Mouse (Mus musculus) myocyte (in vitro differentiated cells): ENCODE measurements around the gene Faap100. TPM values are rescaled to one million over a fixed set of nuclear protein-coding genes. Genes with fewer than 3 reads are reported as not detected.
A peak's percentile ranks its signal among the peaks of the same experiment; 100 is the strongest.

Experiments
- H3K27me3 ChIP-seq: one replicate; pipeline ENCODE4 v1.6.1; 2011; ENCODE audit not compliant: control insufficient read depth, insufficient read depth, insufficient read length
- H3K36me3 ChIP-seq: one replicate; pipeline ENCODE4 v1.6.1; 2011; ENCODE audit not compliant: control insufficient read depth, insufficient read depth
- H3K4me2 ChIP-seq: one replicate; pipeline ENCODE4 v1.6.1; 2011; ENCODE audit warnings: low read depth, control low read depth
- H3K4me3 ChIP-seq: one replicate; pipeline ENCODE4 v1.5.1; 2011; ENCODE audit warnings: mild to moderate bottlenecking, control low read depth, moderate library complexity
- H3K79me2 ChIP-seq: one replicate; pipeline ENCODE4 v1.6.1; 2011; ENCODE audit not compliant: control insufficient read depth, insufficient read depth
- H3ac ChIP-seq: one replicate; pipeline ENCODE4 v1.6.1; 2011; ENCODE audit not compliant: control insufficient read depth, insufficient read length
- CEBPB ChIP-seq: IDR thresholded peaks from 2 replicates; pipeline ENCODE4 v1.6.1; 2011; ENCODE audit warnings: mild to moderate bottlenecking, moderate library complexity; ENCODE audit not compliant: poor library complexity, insufficient read depth, severe bottlenecking
- E2F4 ChIP-seq: IDR thresholded peaks from one replicate; pipeline ENCODE4 v1.6.1; 2011; ENCODE audit warnings: mild to moderate bottlenecking, control low read depth, moderate library complexity; ENCODE audit not compliant: insufficient read depth
- MAX ChIP-seq: IDR thresholded peaks from one replicate; pipeline ENCODE4 v1.6.1; 2011; ENCODE audit warnings: low read depth, mild to moderate bottlenecking, control low read depth
- MYOD1 ChIP-seq, 3 experiments: IDR thresholded peaks; one replicate each; pipeline ENCODE4 v1.6.1; 2011; ENCODE audit warnings: control low read depth in 2 of 3, low read depth in 2 of 3, mild to moderate bottlenecking in 2 of 3, moderate library complexity in 1 of 3; ENCODE audit not compliant: insufficient read length in 2 of 3, control insufficient read depth in 1 of 3
- MYOG ChIP-seq, 3 experiments: IDR thresholded peaks; one replicate each; pipeline ENCODE4 v1.6.1; 2011; ENCODE audit warnings: control low read depth in 2 of 3, low read depth in 2 of 3, mild to moderate bottlenecking in 2 of 3; ENCODE audit not compliant: insufficient read length in 2 of 3, control insufficient read depth in 1 of 3, insufficient read depth in 1 of 3
- POLR2A ChIP-seq: IDR thresholded peaks from one replicate; pipeline ENCODE4 v1.6.1; 2011; ENCODE audit warnings: low read depth, mild to moderate bottlenecking, control low read depth, moderate library complexity; ENCODE audit not compliant: insufficient read length
- POLR2AphosphoS2 ChIP-seq: IDR thresholded peaks from one replicate; pipeline ENCODE4 v1.6.1; 2011; ENCODE audit warnings: low read depth, control low read depth; ENCODE audit not compliant: insufficient read length
- REST ChIP-seq: IDR thresholded peaks from one replicate; pipeline ENCODE4 v1.6.1; 2011; ENCODE audit warnings: mild to moderate bottlenecking, control low read depth, moderate library complexity; ENCODE audit not compliant: insufficient read depth, insufficient read length
- SRF ChIP-seq: IDR thresholded peaks from one replicate; pipeline ENCODE4 v1.6.1; 2011; ENCODE audit warnings: low read depth; ENCODE audit not compliant: control insufficient read depth, insufficient read length
- TCF12 ChIP-seq: IDR thresholded peaks from one replicate; pipeline ENCODE4 v1.6.1; 2011; ENCODE audit warnings: mild to moderate bottlenecking, control low read depth; ENCODE audit not compliant: poor library complexity, insufficient read depth, severe bottlenecking
- TCF3 ChIP-seq: IDR thresholded peaks from one replicate; pipeline ENCODE4 v1.6.1; 2011; ENCODE audit warnings: low read depth, control low read depth; ENCODE audit not compliant: insufficient read length
- USF1 ChIP-seq: IDR thresholded peaks from one replicate; pipeline ENCODE4 v1.6.1; 2011; ENCODE audit warnings: low read depth, mild to moderate bottlenecking, control low read depth, moderate library complexity
- polyA plus RNA-seq: library from polyadenylated mRNA; unstranded; fragments of >200 nt; fragmentation: generic; extraction: Trizol; gene quantifications from one replicate; pipeline ENCODE4 v1.2.1, GENCODE M21; 2012; ENCODE audit warnings: missing spikeins

Gene Faap100
- polyA plus RNA-seq, 1 experiment = 12.3 TPM

GRCm38 (mm10) chr11:120356319-120356840, 22.2 kb downstream of the Faap100 start:
- H3K4me3 ChIP-seq = no peak overlapping the region
- H3ac ChIP-seq = no peak overlapping the region
- TF ChIP-seq MYOD1 (IDR thresholded peaks at IDR 0.05; ENCODE audit: control insufficient read depth in 1 of 3, insufficient read length in 2 of 3, low read depth in 2 of 3) (no peak), CEBPB (no peak), POLR2AphosphoS2 (no peak), MAX (no peak), USF1 (no peak), TCF12 (no peak), SRF (no peak), REST (no peak), POLR2A (no peak), TCF3 (no peak), MYOG (IDR thresholded peaks at IDR 0.05; ENCODE audit: control insufficient read depth in 1 of 3, insufficient read depth in 1 of 3, insufficient read length in 2 of 3, low read depth in 2 of 3) (no peak), E2F4 (no peak)
- H3K4me2 ChIP-seq = no peak overlapping the region
- H3K27me3 ChIP-seq = no peaks in the 10 kb centered on the region
- H3K36me3 ChIP-seq = no peaks in the 10 kb centered on the region
- H3K79me2 ChIP-seq = no peaks in the 10 kb centered on the region

DNA sequence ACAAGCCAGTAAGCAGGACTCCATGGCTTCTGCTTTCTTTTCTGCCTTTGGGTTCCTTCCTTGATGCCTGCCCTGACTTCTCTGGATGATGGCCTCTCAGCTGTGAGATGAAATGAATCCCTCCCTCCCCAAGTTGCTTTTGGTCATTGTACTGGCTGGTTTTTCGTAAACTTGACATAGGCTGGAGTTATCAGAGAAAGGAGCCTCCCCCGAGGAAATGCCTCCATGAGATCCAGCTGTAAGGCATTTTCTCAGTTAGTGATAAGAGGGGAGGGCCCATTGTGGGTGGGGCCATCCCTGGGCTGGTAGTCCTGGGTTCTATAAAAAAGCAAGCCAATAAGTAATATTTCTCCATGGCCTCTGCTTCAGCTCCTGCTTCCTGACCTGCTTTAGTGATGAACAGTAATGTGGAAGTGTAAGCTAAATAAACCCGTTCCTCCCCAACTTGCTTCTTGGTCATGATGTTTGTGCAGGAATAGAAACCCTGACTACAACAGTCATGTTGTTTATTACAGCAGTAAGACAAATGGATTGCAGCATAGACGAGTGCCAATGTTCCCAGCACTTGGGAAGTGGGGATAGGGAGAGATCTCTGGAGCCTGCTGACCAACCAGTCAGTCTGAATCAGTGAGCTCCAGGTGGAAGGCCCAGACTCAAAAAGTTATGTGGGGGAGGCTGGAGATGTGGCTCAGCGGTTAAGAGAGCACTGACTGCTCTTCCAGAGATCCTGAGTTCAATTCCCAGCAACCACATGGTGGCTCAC, 23.1 kb downstream of the Faap100 start:
- Histone ChIP-seq H3K4me3 (no peak overlapping the region), H3K4me2 (no peak overlapping the region), H3ac (no peak overlapping the region), H3K36me3 (no peaks in the 10 kb centered on the region), H3K27me3 (no peaks in the 10 kb centered on the region), H3K79me2 (no peaks in the 10 kb centered on the region)
- TF ChIP-seq POLR2A (no peak), MAX (no peak), USF1 (no peak), E2F4 (no peak), MYOD1 (IDR thresholded peaks at IDR 0.05; ENCODE audit: control insufficient read depth in 1 of 3, insufficient read length in 2 of 3, low read depth in 2 of 3) (no peak), POLR2AphosphoS2 (no peak), MYOG (IDR thresholded peaks at IDR 0.05; ENCODE audit: control insufficient read depth in 1 of 3, insufficient read depth in 1 of 3, insufficient read length in 2 of 3, low read depth in 2 of 3) (no peak), SRF (no peak), TCF3 (no peak), TCF12 (no peak)

GRCm38 (mm10) chr11:120354304-120355276, 24.0 kb downstream of the Faap100 start:
- no peak overlapping the region for H3K4me3 ChIP-seq
- peak overlapping the region; percentile 78 for H3K4me2 ChIP-seq
- TF ChIP-seq MAX = no peak
- no peak for TF ChIP-seq MYOD1 (IDR thresholded peaks at IDR 0.05; ENCODE audit: control insufficient read depth in 1 of 3, insufficient read length in 2 of 3, low read depth in 2 of 3)
- TF ChIP-seq E2F4 = no peak
- no peak for TF ChIP-seq TCF12
- no peak for TF ChIP-seq POLR2AphosphoS2

DNA sequence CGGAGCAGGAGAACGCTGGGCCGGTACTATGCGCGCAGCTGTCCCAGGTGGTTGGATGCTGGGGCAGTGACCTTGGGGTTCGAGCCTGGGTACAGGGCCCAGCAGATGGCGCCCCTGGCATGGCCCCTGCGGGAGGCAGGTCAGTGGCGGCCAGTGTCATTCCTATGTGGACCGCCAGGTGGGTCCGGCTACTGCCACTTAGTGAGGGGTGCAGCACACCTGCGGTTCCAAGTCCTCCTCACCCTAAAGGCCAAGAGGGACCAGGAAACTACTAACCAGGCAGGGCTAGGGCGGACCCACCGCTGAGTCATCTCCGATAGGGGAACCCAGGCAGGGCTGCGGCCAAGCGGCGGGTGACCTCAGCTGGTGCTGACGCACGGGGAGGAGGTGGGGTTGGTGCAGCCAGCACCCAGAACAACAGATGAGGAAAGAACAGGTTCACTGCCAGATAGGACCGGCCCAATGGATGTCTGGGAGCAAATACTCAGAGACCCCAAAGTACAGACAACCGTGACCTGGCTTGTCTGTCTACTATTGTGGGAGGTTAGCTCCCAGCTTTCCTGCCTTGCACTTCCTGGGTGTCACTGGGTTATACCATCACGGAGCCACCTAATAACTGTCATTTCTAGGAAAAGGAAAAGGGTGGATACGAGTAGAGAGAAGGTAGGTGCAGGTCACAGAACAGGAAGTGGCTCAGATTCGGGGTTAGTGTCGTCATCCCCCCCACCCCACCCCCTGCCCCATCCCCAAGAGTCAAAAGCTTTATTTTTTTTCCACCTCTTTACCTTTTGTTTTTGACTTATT, 24.9 kb downstream of the Faap100 start:
- Histone ChIP-seq H3K4me2 (peak overlapping the region; percentile 78), H3K79me2 (peaks cover 10% of the 10 kb centered on the region), H3K4me3 (no peak overlapping the region), H3K36me3 (no peaks in the 10 kb centered on the region), H3ac (no peak overlapping the region), H3K27me3 (no peaks in the 10 kb centered on the region)
- TF ChIP-seq MAX (no peak), MYOG (IDR thresholded peaks at IDR 0.05; ENCODE audit: control insufficient read depth in 1 of 3, insufficient read depth in 1 of 3, insufficient read length in 2 of 3, low read depth in 2 of 3) (peak in 2 of 3 experiments; percentile 9 to 68), E2F4 (no peak), POLR2A (peak; percentile 35), TCF3 (peak; percentile 44), MYOD1 (IDR thresholded peaks at IDR 0.05; ENCODE audit: control insufficient read depth in 1 of 3, insufficient read length in 2 of 3, low read depth in 2 of 3) (peak in 2 of 3 experiments; percentile 26 to 82), REST (no peak), TCF12 (peak; percentile 26), SRF (no peak), CEBPB (no peak), USF1 (no peak), POLR2AphosphoS2 (peak; percentile 63)

More at GRCm38 (mm10) chr11:120354304-120355276, 24.0 kb downstream of the Faap100 start:
- H3K79me2 ChIP-seq = peaks cover under 1% of the 10 kb centered on the region
- no peaks in the 10 kb centered on the region for H3K27me3 ChIP-seq
- no peak overlapping the region for H3ac ChIP-seq
- no peaks in the 10 kb centered on the region for H3K36me3 ChIP-seq
